Mouse (Mus musculus) spleen, adult 2 months (tissue): Measurements from ENCODE around the gene Card9. TPM values are rescaled to one million over a fixed set of nuclear protein-coding genes. Genes with fewer than 3 reads are reported as not detected.

Source experiments
- DNase-seq, 2 experiments: peaks; one replicate each; pipeline versions ENCODE4 v3.0.0 to v3.0.0-alpha.2; 2012 to 2021; ENCODE audit warnings: low spot score in 2 of 2, low read depth in 1 of 2
- H3K27ac ChIP-seq: fragments of 200-500 bp; 2 replicates; pipeline ENCODE4 v1.5.1; 2012; ENCODE audit warnings: low read length, inconsistent platforms; ENCODE audit not compliant: insufficient read depth
- H3K27me3 ChIP-seq: fragments of 200-500 bp; 2 replicates; pipeline ENCODE4 v1.6.1; 2012; ENCODE audit warnings: mild to moderate bottlenecking, moderate library complexity, low read length, inconsistent platforms; ENCODE audit not compliant: control insufficient read depth, insufficient read depth
- H3K36me3 ChIP-seq: fragments of 200-500 bp; 2 replicates; pipeline ENCODE4 v1.6.1; 2012; ENCODE audit warnings: mild to moderate bottlenecking, low read length, inconsistent platforms; ENCODE audit not compliant: control insufficient read depth, insufficient read depth
- H3K4me1 ChIP-seq: fragments of 200-500 bp; 2 replicates; pipeline ENCODE4 v1.6.1; 2011; ENCODE audit warnings: inconsistent platforms; ENCODE audit not compliant: control insufficient read depth, insufficient read depth, insufficient read length
- H3K4me3 ChIP-seq: fragments of 200-500 bp; 2 replicates; pipeline ENCODE4 v1.5.1; 2011; ENCODE audit warnings: mild to moderate bottlenecking, inconsistent platforms; ENCODE audit not compliant: insufficient read depth, insufficient read length; ENCODE audit errors: extremely low read depth
- CTCF ChIP-seq: fragments of 200-500 bp; IDR thresholded peaks from 2 replicates; pipeline ENCODE4 v1.5.1; 2011; ENCODE audit warnings: mild to moderate bottlenecking, inconsistent platforms; ENCODE audit not compliant: insufficient read depth, insufficient read length, insufficient replicate concordance; ENCODE audit errors: extremely low read depth
- POLR2A ChIP-seq: fragments of 200-500 bp; IDR thresholded peaks from 2 replicates; pipeline ENCODE4 v1.6.1; 2011; ENCODE audit warnings: low read depth, low read length, inconsistent platforms
- WGBS: fragments of 180-500 bp; shearing (Covaris S2); methylation state at CpG from one replicate; pipeline ENCODE4 v1.1.7; 2018; 5-methylcytosine and 5-hydroxymethylcytosine counted together
- polyA plus RNA-seq: library from polyadenylated mRNA; depleted of rRNA; stranded (reverse); fragments of >200 nt; gene quantifications from 2 replicates; pipeline ENCODE4 v1.2.3, GENCODE M21; 2012

Card9 gene
- polyA plus RNA-seq, 1 experiment, result 11.9 TPM

- peaks cover 3% of the 10 kb centered on the region for H3K36me3 ChIP-seq
- no peak overlapping the region for H3K27ac ChIP-seq
- no peaks in the 10 kb centered on the region for H3K27me3 ChIP-seq
- H3K4me3 ChIP-seq, result no peak overlapping the region
- H3K4me1 ChIP-seq, result peaks cover 4% of the 10 kb centered on the region
- no peak for DNase-seq
- no peak for TF ChIP-seq CTCF
- TF ChIP-seq POLR2A, result no peak
- WGBS, result 90% methylated on average over 14 of the region's 14 CpGs
These were observed 40.2 kb downstream of the Card9 start for GRCm38 (mm10) chr2:26320245-26321185.

- DNase-seq, result no peak
- Histone ChIP-seq H3K27ac (no peak overlapping the region), H3K36me3 (peaks cover 3% of the 10 kb centered on the region), H3K4me1 (peaks cover 4% of the 10 kb centered on the region), H3K27me3 (no peaks in the 10 kb centered on the region), H3K4me3 (no peak overlapping the region)
- TF ChIP-seq CTCF, result no peak
- no peak for TF ChIP-seq POLR2A
- WGBS, result 90% methylated on average over 13 of the region's 13 CpGs
These were observed 41.0 kb downstream of the Card9 start for GRCm38 (mm10) chr2:26319519-26320244.

- WGBS, result 91% methylated on average over 9 of the region's 9 CpGs
- no peak overlapping the region for H3K27ac ChIP-seq
- peaks cover 4% of the 10 kb centered on the region for H3K4me1 ChIP-seq
- peaks cover 3% of the 10 kb centered on the region for H3K36me3 ChIP-seq
- H3K27me3 ChIP-seq, result no peaks in the 10 kb centered on the region
- no peak overlapping the region for H3K4me3 ChIP-seq
- no peak for TF ChIP-seq POLR2A
- TF ChIP-seq CTCF, result no peak
- DNase-seq, result no peak
These were observed 41.6 kb downstream of the Card9 start for GRCm38 (mm10) chr2:26319109-26319508.

- WGBS, result 88% methylated on average over 3 of the region's 3 CpGs
- DNase-seq, result no peak
- no peak overlapping the region for H3K27ac ChIP-seq
- peaks cover 4% of the 10 kb centered on the region for H3K4me1 ChIP-seq
- no peaks in the 10 kb centered on the region for H3K27me3 ChIP-seq
- H3K4me3 ChIP-seq, result no peak overlapping the region
- no peak for TF ChIP-seq POLR2A
- no peak for TF ChIP-seq CTCF
- no peaks in the 10 kb centered on the region for H3K36me3 ChIP-seq
These were observed 42.6 kb downstream of the Card9 start for GRCm38 (mm10) chr2:26317991-26318672.

- Histone ChIP-seq H3K27ac (no peak overlapping the region), H3K4me3 (no peak overlapping the region), H3K4me1 (peaks cover 4% of the 10 kb centered on the region), H3K36me3 (no peaks in the 10 kb centered on the region), H3K27me3 (no peaks in the 10 kb centered on the region)
- WGBS, result 80% methylated on average over 3 of the region's 3 CpGs
- no peak for TF ChIP-seq CTCF
- TF ChIP-seq POLR2A, result no peak
- no peak for DNase-seq
These were observed 43.3 kb downstream of the Card9 start for GRCm38 (mm10) chr2:26317371-26317770.

- DNase-seq, result no peak
- 59% methylated on average over 9 of the region's 9 CpGs for WGBS
- Histone ChIP-seq H3K4me3 (no peak overlapping the region), H3K4me1 (peaks cover 8% of the 10 kb centered on the region), H3K27me3 (no peaks in the 10 kb centered on the region), H3K27ac (no peak overlapping the region; the same call in 1 of the 2 replicates), H3K36me3 (no peaks in the 10 kb centered on the region)
- TF ChIP-seq POLR2A (no peak), CTCF (no peak)
These were observed 44.0 kb downstream of the Card9 start for GRCm38 (mm10) chr2:26316576-26317246.
